Mouse (Mus musculus) liver (tissue): ENCODE results near the gene Spon1.

ENCODE experiments used
- DNase-seq: peaks from one replicate; pipeline ENCODE4 v3.0.0-alpha.2; 2020; ENCODE audit warnings: mixed read lengths

Gene Spon1

DNA sequence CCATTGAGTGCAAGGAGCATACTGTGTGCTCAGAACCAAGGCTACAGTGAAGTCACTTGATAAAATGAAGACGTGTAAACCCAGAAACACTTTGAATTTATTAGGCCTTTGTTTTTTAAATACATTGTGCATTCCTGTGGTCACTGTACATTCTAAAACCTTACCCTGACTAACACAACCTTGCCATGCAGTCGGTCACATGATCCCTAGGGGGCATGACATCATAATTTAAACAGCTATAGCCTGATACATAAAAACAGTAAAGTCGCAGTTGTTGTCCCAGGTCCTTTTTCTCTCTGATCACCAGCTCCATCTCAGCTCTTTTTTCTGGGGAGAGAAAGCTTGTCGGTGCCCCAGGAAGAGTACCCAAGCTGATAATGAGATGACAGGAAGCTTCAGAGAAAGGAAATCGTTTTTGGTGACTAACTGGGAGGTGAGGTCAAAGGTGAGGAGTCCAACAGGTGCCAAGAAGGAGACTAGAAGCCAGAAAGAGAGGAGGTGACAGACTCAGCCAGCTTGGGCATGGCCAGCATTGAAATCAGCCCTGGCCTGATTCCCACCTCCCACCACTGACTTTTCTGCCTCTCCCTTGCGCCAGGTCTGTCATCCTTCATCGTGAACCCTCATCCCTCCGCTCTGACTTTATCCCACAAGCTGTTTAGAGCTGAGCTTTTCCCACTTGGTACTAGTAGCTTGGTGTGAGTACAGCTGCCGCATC is 246.1 kb downstream of the Spon1 start:
- DNase-seq: no peak

DNA sequence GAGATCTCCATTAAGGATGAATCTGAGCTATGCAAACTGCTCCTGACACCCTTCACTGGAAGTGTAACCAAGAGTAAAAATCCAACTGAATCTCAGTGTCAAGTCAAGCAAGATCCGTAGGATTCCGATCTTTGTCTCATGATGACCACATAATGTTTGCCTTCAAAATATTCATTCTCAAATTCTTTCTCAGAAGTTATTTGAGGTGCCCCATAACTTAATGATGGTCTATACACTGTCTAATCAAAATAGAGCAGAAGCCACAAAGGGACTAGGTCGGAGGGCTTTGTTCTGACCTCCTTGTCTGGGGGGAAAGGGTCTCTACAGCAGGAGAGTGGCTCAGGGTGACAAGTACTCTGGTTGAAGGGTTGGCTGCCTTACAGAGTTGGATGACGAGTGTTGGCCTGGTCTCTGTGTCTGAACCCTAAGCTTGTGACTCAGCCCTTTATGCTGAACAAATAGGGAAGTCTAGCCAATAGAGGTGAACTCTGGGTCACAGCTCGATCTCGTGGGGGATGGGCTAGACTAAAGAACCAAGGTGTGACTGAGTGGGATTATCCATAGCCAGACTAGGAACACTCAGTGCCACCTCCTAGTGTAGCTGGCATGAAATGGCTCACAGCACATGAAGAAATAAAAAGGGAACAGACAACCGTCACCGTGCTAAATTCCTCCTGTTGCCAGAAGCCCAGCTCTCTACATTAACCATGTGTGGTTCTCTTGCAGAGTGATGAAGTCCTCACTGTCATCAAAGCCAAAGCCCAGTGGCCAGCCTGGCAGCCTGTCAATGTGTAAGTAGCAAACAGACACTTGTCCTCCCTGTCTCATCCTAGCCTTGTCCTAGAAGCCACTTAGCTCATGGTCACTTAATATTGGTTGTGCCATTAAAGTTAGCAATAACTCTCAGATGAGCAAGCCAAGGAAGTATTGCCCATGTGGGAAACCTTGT is 250.5 kb downstream of the Spon1 start:
- no peak for DNase-seq

GRCm38 (mm10) chr7:114018861-114019260 is 253.1 kb downstream of the Spon1 start:
- DNase-seq: no peak

DNA sequence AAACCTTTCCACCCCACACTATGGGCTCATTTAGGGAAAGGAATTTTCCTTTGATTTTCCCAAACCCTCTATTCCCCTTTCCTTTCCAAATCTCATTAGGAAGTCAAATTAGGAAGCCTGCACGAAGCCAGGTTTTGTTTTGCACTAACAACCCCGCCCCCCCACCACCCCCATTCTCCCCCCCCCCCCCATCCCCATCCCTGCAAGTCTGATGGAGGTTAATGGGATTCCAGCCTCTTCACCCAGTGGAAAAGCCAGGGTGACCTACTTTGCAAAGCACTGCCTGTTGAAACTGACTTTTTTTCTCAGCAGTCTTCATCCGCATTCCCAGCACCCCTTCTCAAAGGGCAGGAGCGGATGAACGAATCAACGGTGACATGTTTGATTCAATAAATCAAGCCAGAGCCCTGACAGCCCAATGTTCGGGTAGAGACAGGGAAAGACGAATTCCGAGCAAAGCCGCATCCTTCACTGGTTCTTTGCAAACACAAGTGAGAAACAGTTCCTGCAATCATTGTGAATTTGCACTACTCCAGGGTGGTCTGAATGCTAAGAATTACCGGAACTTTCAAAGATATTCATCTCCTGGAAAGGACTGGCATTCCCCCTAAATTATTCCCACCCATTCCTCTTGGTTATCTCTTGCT is 254.4 kb downstream of the Spon1 start:
- DNase-seq: no peak

- peak; percentile 70 for DNase-seq
These were observed 254.9 kb downstream of the Spon1 start for GRCm38 (mm10) chr7:114020704-114021093.

DNA sequence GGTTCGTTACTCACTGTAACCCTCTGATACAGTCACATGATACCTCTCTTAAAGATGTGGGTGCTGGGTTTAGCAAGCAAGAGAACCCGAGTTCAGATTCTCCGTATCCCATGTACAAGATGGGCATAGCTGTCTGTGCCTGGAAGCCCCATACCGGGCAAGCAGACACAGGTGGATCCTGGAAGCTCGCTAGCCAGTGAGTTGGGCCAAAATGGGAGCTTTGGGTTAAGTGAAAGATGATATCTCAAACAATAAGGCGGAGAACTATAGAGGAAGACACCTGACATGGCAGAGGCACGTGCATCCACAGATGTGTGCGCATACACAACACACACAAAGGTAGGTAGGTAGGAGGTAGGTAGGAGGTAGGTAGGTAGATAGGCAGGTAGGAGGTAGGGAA is 261.1 kb downstream of the Spon1 start:
- no peak for DNase-seq

DNA sequence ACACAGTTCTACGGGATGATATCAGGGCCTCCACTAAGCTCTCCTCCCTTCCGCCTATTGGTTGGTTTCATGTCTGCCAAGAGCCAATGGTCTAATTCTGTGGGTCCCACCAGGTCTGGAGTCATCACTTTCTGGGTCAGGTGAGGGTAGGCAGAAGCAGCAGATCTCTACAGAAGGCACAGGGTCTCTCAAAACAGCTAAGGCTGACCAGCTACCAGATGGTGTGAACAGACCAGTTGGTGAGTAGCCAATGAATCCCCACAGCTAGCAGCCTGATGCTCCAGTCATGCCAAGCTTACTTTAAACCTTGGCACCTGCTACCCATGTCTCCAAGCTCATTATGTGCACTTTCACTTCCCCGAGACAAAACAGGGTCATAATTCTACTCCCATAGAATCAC is 261.6 kb downstream of the Spon1 start:
- DNase-seq: no peak

GRCm38 (mm10) chr7:114028828-114029227 is 263.0 kb downstream of the Spon1 start:
- DNase-seq: no peak

DNA sequence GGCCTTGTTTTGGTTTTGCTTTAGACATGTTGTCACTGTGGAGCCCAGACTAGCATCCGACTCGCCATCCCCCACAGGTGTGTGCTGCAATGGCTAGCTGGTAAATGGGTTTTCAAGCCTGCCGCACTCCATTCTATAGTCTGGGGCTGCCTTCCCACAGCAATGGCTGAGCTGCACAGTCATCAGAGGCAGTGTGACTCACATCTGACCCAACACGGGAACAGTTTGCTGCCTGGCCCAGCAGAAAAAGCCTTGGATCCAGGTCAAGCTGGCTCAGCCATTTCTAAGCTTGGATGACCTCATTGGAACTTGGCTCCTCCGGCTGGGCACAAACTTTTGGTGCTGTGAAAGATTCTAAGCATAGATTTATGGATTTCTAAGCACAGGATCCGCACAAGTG is 263.8 kb downstream of the Spon1 start:
- DNase-seq: no peak

DNA sequence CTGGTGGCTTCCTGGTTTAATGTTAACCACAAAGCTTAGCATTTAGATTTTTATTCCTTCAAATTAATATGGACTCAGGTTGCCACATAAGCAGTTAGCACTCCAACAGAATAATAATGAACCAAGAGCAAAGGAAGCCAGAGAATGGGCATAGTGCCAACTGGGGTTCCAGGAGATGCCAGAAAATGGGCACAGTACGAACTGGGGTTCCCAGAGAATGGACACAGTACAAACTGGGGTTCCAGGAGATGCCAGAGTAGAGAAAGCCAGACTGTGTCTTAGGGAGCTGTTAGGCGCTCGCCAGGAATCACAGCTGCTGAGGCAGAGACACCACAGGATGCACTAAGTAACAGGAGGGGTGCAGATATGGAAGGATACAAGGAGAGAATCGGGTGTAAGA is 271.4 kb downstream of the Spon1 start:
- DNase-seq: no peak

- no peak for DNase-seq
These were observed 275.6 kb downstream of the Spon1 start for GRCm38 (mm10) chr7:114041349-114041748.

DNA sequence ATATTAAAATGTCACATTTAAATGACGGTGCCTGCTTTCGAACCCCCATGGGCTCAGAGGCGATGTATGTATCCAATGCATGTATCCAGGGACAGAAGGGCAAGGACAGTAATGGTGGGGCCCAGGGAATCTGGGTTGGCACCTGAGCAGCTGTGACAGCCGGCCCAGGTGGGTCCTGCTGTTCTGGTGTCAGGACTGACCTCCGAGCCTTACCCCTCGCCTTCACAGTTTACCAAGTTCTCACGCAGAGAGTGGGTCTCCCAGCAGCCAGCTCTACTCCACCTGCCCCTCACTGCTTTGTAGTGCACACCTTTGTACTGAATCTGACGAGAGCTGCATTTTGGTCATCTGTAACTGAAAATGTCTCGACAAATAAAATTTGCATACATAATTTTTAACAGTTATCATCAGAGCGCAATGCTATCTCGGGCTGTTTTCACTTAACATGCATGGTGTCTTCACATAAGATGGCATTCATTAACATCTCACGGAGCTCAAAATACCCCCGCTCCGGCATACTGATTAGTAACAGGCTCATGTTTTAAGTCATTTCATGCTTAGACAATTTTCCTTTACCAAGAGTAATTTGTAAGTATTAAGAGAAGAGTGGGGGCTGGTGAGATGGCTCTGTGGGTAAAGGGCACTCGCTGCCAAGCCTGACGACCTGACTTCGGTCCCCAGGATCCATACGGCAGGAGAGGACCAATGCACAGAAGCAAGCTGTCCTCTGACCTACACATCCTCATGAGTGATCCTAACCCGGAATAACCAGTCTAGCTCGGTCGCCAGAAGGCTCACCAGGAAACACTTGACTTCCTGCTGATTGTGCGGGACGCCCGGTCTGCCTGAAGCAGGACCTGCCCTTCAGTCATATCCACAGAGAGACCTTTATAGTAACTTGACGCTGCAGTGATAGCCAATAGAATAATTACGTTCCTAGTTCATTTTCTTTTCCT is 277.5 kb downstream of the Spon1 start:
- peak; percentile 15 for DNase-seq

DNA sequence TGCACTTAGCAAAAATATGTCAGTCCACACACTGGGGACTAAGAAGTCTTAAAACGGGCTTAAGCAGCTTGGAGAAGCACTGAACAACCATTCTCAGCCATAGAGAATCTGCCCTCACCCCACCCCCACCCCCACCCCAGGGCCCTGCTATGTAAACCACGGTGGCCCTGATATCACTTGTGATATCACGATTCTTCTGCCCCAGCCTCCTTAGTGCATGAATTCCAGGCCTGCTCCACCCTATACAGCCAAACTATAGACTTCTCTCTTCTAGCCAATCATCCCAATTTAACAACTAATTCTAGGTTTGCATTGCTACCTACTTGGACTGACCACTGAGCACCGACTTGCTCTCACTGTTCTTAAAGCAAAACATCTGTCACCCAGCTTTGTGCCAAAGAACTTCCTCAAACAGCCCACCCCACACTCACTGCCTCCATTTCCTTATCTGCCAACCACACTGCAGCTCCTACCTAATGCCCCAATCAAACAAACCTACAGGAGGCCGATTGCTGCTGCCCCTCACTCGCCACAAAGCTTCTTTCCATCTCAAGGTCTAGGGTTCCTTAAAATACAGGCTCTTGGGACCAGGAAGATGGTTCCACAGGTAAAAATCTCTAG is 278.2 kb downstream of the Spon1 start:
- DNase-seq: no peak

DNA sequence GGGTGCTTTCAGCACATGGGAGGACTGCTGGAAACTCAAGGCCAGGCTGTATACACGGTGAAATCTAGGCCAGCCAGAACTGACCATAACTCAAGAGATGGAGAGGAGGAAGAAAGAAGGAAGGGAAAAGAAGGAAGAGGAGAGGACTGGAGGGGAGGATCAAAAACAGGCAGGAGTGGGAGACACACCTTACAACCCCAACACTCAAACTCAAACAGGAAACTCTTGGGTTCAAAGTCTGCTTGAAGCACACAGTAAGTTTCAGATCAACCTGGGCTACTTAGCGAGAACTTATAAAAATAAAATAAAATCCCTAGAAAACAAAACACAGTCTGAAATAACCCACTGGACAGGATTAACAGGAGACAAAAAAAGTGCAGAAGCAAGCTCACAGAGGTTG is 280.0 kb downstream of the Spon1 start:
- no peak for DNase-seq

DNA sequence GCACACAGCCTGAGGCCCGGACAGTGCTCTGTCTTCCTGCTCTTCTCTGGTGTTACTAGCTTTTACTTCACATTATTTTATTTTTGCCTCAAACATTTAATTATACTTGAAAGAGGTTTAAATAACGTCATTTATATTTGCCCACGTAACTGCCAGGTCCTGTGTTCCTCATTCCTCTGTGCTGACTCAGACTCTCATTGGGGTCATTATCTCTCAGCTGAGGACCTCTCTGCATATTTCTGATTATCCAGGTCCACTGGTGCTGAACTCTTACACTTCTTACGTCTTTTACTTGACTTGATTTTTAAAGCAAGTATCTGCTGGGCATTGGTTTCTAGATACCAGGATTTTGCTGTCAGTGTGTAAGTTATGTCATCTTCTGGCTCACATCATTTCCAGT is 287.9 kb downstream of the Spon1 start:
- no peak for DNase-seq

- no peak for DNase-seq
These were observed 292.4 kb downstream of the Spon1 start for GRCm38 (mm10) chr7:114058166-114058565.

- no peak for DNase-seq
These were observed 293.2 kb downstream of the Spon1 start for GRCm38 (mm10) chr7:114058927-114059441.

DNA sequence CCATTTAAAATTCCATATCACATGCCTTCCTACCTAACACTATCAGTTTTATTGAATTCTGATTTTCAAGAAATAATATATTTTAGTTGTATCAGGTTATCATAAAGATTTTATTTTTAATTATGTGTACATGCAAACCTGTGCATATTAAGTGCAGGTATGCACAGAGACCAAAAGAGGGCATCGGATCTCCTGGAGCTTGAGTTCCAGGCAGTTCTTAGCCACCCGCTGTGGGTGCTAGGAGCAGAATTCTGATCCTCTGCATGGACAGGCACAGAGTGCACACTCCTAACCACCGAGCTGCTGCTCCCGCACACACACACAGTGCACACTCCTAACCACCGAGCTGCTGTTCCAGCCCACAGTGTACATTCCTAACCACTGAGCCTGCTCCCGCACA is 294.6 kb downstream of the Spon1 start:
- no peak for DNase-seq

DNA sequence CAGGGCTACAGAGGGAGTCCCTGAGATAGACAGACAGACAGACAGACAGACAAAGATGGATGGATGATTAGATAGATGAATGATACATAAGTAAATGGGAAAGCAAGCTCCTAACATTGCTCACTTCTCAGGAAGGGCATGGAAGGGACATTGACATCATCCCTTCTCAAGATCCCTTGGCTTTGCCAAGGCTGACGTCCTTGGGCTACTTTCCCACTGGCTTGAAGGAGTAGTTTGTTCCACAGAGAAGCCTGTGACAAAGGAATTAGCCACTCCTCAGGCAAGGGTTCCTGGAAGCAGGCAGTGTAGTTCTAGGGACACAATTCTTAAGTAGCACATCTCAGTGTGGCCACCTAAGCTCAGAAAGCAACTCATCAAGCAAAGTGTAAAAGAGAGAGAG is 296.7 kb downstream of the Spon1 start:
- no peak for DNase-seq

DNA sequence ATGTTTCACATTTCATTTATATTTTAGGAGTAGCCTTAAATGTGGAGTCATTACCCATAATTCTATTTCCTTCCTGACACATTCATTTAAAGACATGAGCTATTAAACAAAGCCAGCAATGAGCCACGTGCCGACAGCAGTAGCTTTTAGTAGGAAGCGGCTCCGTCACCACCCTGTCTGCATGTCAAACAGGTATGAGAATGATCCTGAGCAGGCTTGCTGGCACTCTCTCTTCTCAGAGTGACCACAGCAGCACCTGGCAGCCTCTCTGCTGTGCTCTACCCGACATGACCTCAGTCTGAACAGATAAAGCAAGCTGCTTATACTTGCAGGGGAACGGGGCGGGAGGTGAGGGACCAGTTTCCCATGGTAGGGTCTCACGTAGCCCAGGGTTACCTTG is 297.7 kb downstream of the Spon1 start:
- DNase-seq: no peak

- no peak for DNase-seq
These were observed 298.2 kb downstream of the Spon1 start for GRCm38 (mm10) chr7:114063966-114064365.
